Mouse (Mus musculus) liver, embryonic 14.5 days (tissue): ENCODE measurements around the gene Actr10. TPM values are rescaled to one million over a fixed set of nuclear protein-coding genes. Genes with fewer than 3 reads are reported as not detected.
A peak's percentile ranks its signal among the peaks of the same experiment; 100 is the strongest.

Experiments
- ATAC-seq: fragments of 200-750 bp; cut with Nextera tagmentation; 2 replicates; pipeline ENCODE4 v1.8.0; 2017; ENCODE audit warnings: moderate number of reproducible peaks, mild to moderate bottlenecking, moderate library complexity; ENCODE audit not compliant: insufficient read depth
- DNase-seq, 3 experiments: peaks; one replicate each; pipeline ENCODE4 v3.0.0-alpha.2; 2012 to 2013; ENCODE audit warnings: low read depth in 3 of 3, low spot score in 3 of 3
- H3K27ac ChIP-seq: fragments of 300-500 bp; sonication (generic); 2 replicates; pipeline ENCODE4 v1.5.1; 2014; ENCODE audit warnings: moderate library complexity, mild to moderate bottlenecking, control low read depth, inconsistent platforms
- H3K27me3 ChIP-seq: fragments of 300-500 bp; sonication (generic); 2 replicates; pipeline ENCODE4 v1.6.1; 2014; ENCODE audit warnings: mild to moderate bottlenecking, low read length, moderate library complexity; ENCODE audit not compliant: control insufficient read depth, insufficient read depth
- H3K36me3 ChIP-seq: fragments of 300-500 bp; sonication (generic); replicated peaks from 2 replicates; pipeline ENCODE4 v1.6.1; 2014; ENCODE audit warnings: low read depth; ENCODE audit not compliant: control insufficient read depth, insufficient read depth
- H3K4me1 ChIP-seq, 2 experiments: fragments of 200-500 bp in 1 of 2; fragments of 300-500 bp in 1 of 2; sonication (generic) in 1 of 2; replicated peaks; 2 replicates each; pipeline ENCODE4 v1.6.1; 2012 to 2014; ENCODE audit warnings: antibody characterized with exemption in 1 of 2, inconsistent platforms in 1 of 2, low read length in 1 of 2; ENCODE audit not compliant: control insufficient read depth in 2 of 2, insufficient read depth in 2 of 2
- H3K4me2 ChIP-seq: fragments of 300-500 bp; sonication (generic); 2 replicates; pipeline ENCODE4 v1.6.1; 2014; ENCODE audit warnings: low read depth, mild to moderate bottlenecking, control low read depth, moderate library complexity
- H3K4me3 ChIP-seq, 2 experiments: fragments of 200-500 bp in 1 of 2; fragments of 300-500 bp in 1 of 2; sonication (generic) in 1 of 2; 2 replicates each; pipeline ENCODE4 v1.5.1; 2012 to 2014; ENCODE audit warnings: low read depth in 2 of 2, low read length in 2 of 2, mild to moderate bottlenecking in 2 of 2, control low read depth in 1 of 2, inconsistent platforms in 1 of 2, moderate library complexity in 1 of 2; ENCODE audit not compliant: insufficient read depth in 1 of 2
- H3K9ac ChIP-seq: fragments of 300-500 bp; sonication (generic); replicated peaks from 2 replicates; pipeline ENCODE4 v1.6.1; 2014; ENCODE audit warnings: mild to moderate bottlenecking, control low read depth, moderate library complexity
- H3K9me3 ChIP-seq: fragments of 300-500 bp; sonication (generic); 2 replicates; pipeline ENCODE4 v1.6.1; 2016; ENCODE audit warnings: low read length, mixed read lengths; ENCODE audit not compliant: control insufficient read depth
- CTCF ChIP-seq: IDR thresholded peaks from 2 replicates; pipeline ENCODE4 v1.5.1; 2016; ENCODE audit warnings: antibody characterized with exemption, low read depth, control low read depth
- EP300 ChIP-seq: IDR thresholded peaks from 2 replicates; pipeline ENCODE4 v1.6.1; 2016; ENCODE audit warnings: antibody characterized with exemption, low read depth
- WGBS: fragments of 180-500 bp; shearing (Covaris S2); extraction: QIAGEN DNeasy Blood & Tissue Kit; methylation state at CpG from one replicate; pipeline ENCODE4 v1.1.7; 2014; ENCODE audit not compliant: insufficient replicate concordance; 5-methylcytosine and 5-hydroxymethylcytosine counted together
- polyA plus RNA-seq, 2 experiments: library from polyadenylated mRNA; depleted of rRNA in 1 of 2; stranded (reverse) in 1 of 2; unstranded in 1 of 2; fragments of >200 nt; fragmentation: Nextera tagmentation in 1 of 2; extraction: Ambion mirVana in 1 of 2; gene quantifications; 2 replicates each; pipeline versions ENCODE4 v1.2.1 to v1.2.3; 2012 to 2014

Actr10 gene
- polyA plus RNA-seq, 2 experiments = 20.1 to 127 TPM

DNA sequence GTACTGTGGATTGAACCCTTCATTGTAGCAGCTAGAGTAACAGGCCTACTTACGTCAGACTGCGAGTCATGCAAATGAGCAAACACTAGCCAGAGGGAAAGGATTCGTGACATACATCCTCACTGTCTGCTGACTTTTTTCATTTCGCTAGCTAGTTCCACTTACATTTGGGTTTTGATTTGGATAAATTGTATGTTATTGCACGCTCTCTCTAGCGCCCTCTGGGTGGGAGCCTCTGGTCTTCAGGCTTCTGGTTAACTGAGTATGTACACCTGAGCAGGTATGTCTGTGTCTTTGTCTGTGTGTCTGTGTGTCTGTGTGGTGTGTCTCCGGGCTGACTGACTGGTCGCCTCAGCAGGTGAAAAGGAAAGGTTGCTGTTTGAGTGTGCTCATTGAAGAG lies 40.2 kb upstream of the Actr10 start:
- 67% methylated on average over 8 of the region's 8 CpGs for WGBS
- ATAC-seq = no peak
- TF ChIP-seq EP300 = no peak
- TF ChIP-seq CTCF = no peak
- Histone ChIP-seq H3K4me3 (no peak overlapping the region), H3K27ac (no peak overlapping the region), H3K36me3 (no peaks in the 10 kb centered on the region), H3K4me1 (no peaks in the 10 kb centered on the region), H3K27me3 (no peaks in the 10 kb centered on the region), H3K9me3 (no peaks in the 10 kb centered on the region), H3K9ac (no peak overlapping the region), H3K4me2 (no peak overlapping the region)
- DNase-seq = no peak

DNA sequence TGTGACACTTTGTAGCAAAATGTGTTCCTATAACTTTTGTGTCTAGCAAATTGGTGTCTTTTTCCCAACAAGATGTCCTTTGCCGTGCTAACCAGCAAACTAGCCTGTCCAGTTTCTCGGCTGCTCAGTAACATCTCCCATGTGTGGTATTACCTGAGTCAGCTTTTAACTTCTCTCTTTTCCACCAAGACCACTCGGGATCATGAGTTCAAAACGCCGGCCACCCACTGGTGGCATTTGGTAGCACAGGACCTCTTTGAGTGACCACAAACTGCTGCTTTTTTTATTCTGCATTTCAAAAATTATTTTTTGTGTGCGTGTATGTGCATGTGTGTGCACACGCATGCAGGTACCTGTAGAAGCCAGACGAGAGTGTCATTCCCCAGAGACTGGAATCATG lies 39.2 kb upstream of the Actr10 start:
- Histone ChIP-seq H3K36me3 (no peaks in the 10 kb centered on the region), H3K4me1 (no peaks in the 10 kb centered on the region), H3K4me3 (no peak overlapping the region), H3K27ac (no peak overlapping the region), H3K9ac (no peak overlapping the region), H3K9me3 (no peaks in the 10 kb centered on the region), H3K27me3 (no peaks in the 10 kb centered on the region), H3K4me2 (no peak overlapping the region)
- 63% methylated on average over 8 of the region's 8 CpGs for WGBS
- ATAC-seq (no peak), DNase-seq (no peak)
- TF ChIP-seq CTCF = peak; percentile 26; the same call in 1 of the 2 replicates
- no peak for TF ChIP-seq EP300

DNA sequence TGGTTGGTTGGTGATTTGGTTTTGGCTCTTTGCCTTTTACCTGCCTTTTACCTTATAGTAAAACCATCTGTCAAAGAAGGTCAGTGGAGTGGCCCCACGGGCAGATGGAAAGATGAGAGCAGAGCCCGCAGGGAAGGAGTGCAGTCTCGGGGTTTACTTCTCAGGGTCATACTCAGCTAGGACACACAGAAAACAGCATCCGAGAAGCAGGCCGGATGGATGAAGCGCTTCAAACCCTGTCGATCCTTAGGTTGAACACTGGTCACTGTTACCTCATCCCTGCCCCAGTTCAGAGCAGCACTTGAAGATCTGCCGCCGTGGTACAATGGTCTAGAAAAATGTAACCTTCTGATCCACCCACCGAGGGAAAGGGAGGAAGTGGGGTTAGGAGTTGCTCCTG lies 33.2 kb upstream of the Actr10 start:
- H3K27me3 ChIP-seq = no peaks in the 10 kb centered on the region
- H3K4me2 ChIP-seq = no peak overlapping the region
- H3K4me3 ChIP-seq = no peak overlapping the region
- no peak overlapping the region for H3K27ac ChIP-seq
- H3K9me3 ChIP-seq = no peaks in the 10 kb centered on the region
- H3K36me3 ChIP-seq = no peaks in the 10 kb centered on the region
- WGBS = 71% methylated on average over 10 of the region's 10 CpGs
- TF ChIP-seq CTCF = no peak
- no peak for TF ChIP-seq EP300
- no peak for ATAC-seq
- DNase-seq = no peak
- no peaks in the 10 kb centered on the region for H3K4me1 ChIP-seq
- H3K9ac ChIP-seq = no peak overlapping the region

DNA sequence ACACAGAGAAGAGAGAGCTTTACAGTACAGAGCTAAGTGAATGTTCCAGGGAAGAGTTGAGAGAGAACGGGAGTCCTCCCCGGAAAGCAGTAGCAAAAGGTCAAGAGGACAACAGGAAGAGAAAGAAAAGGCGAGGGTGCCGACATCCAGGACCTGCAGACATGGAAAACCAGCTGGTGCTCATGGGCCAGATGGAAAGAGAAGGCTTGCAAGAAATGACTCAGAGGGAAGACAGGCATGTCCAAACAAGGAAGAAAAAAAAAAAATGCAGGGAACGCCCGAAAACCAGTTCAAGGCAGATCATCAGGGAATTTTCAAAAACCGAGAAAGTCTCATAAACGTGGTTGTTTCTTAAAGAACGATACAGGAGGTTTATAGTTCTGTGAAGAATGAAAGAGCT lies 30.8 kb upstream of the Actr10 start:
- H3K27ac ChIP-seq = no peak overlapping the region
- DNase-seq (no peak), ATAC-seq (no peak)
- no peak overlapping the region for H3K4me3 ChIP-seq
- TF ChIP-seq CTCF (no peak), EP300 (no peak)
- 0 out of 4 replicates have a peak, but pooled peaks cover 0 to 2% of the 10 kb centered on the region in 2 experiments for H3K4me1 ChIP-seq
- no peak overlapping the region for H3K4me2 ChIP-seq
- H3K36me3 ChIP-seq = no peaks in the 10 kb centered on the region
- H3K27me3 ChIP-seq = no peaks in the 10 kb centered on the region
- WGBS = 66% methylated on average over 9 of the region's 9 CpGs
- no peak overlapping the region for H3K9ac ChIP-seq
- no peaks in the 10 kb centered on the region for H3K9me3 ChIP-seq

DNA sequence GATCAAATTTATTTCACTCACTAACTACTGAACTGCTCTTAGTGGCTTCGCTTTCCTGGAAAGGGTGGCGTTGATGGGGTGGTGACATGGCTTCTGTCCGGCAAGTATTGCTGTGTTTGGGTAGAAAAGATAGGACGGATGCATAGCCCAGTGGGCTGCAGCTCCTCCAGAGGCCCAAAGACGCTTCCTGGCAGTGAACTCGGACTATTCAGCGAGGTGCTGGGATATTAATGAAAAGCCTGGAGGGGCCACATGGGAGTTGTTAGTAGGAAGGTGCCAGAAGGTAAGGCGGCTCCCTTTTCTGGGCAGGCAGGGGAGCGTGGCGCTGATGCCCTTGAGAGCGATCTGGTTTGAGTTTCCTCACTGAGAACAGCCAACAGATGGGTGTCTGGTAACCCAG lies 30.0 kb upstream of the Actr10 start:
- no peak for DNase-seq
- Histone ChIP-seq H3K27me3 (no peaks in the 10 kb centered on the region), H3K9ac (no peak overlapping the region), H3K4me3 (no peak overlapping the region), H3K27ac (no peak overlapping the region), H3K4me1 (0 out of 4 replicates have a peak, but pooled peaks cover 0 to 2% of the 10 kb centered on the region in 2 experiments), H3K9me3 (no peaks in the 10 kb centered on the region), H3K36me3 (no peaks in the 10 kb centered on the region), H3K4me2 (no peak overlapping the region)
- no peak for ATAC-seq
- TF ChIP-seq CTCF (no peak), EP300 (no peak)
- WGBS = 72% methylated on average over 11 of the region's 11 CpGs
